Mouse (Mus musculus): ENCODE results near the gene Traf3ip3. TPM values are rescaled to one million over a fixed set of nuclear protein-coding genes. Genes with fewer than 3 reads are reported as not detected.

The Traf3ip3 gene
- total and polyA plus RNA-seq, 3 experiments: 0.94 to 2.7 (median 2.2) TPM

- H3K27ac ChIP-seq: no peak overlapping the region
- H3K9ac ChIP-seq (ENCODE audit: low read depth, low read length): no peak overlapping the region
- intact Hi-C loops (cut with DNase I): no loop called here
- no peaks in the 10 kb centered on the region for H3K27me3 ChIP-seq (ENCODE audit: control insufficient read depth, insufficient read depth, low read length)
- no peaks in the 10 kb centered on the region for H3K79me2 ChIP-seq (replicated peaks; ENCODE audit: control insufficient read depth, insufficient read depth, low read length)
- no peak overlapping the region for H3K4me3 ChIP-seq
- DNase-seq: no peak
- 61% methylated on average over 3 of the region's 3 CpGs for WGBS
- TF ChIP-seq CTCF (IDR thresholded peaks at IDR 0.05) (no peak), EP300 (IDR thresholded peaks at IDR 0.05; ENCODE audit: insufficient read depth, low read depth, low read length) (no peak), POLR2A (IDR thresholded peaks at IDR 0.05; ENCODE audit: insufficient read depth, low read depth, low read length) (no peak)
- peaks cover 8% of the 10 kb centered on the region for H3K4me1 ChIP-seq (ENCODE audit: control insufficient read depth, insufficient read depth, low read length)
- H3K36me3 ChIP-seq (ENCODE audit: control insufficient read depth, insufficient read depth, low read length): no peaks in the 10 kb centered on the region
These were observed 6.2 kb downstream of the Traf3ip3 start for GRCm38 (mm10) chr1:193195169-193195810.

DNA sequence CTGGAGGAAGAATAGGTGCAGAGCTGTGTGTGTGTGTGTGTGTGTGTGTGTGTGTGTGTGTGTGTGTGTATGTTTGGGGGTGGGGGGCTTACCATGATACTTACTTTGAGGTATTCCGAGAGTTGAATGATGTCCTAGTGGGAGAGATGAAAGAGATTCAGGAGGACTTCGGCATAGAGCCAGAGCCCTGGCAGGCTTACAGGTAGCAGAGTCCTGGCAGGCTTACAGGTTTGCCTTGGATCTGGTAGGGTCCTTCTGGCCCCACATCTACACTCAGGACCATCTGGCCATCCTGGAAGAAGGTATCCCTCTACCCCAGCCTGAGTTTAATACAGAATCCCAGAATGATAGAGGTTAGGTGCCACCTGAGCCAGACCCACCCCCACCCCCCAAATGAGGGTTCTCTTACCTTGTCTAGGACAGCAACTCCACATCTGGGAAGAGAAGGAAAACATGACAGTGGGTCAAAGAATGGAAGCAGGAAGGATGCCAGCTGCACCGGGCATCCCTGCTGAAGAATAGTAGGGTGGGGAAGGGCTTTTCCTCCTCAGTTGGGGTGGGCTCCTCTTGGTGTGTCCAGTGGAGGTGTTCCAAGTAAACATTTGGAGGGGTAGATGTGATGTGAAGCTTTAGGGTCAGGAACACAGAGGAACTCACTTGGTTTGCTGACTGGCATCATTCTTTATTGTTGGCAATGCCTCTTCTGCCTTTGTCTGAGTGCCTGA lies 6.9 kb downstream of the Traf3ip3 start:
- H3K4me3 ChIP-seq: no peak overlapping the region
- H3K27ac ChIP-seq: no peak overlapping the region
- H3K36me3 ChIP-seq (ENCODE audit: control insufficient read depth, insufficient read depth, low read length): peaks cover 1% of the 10 kb centered on the region; the same call in 1 of the 2 replicates
- H3K9ac ChIP-seq (ENCODE audit: low read depth, low read length): no peak overlapping the region
- no peak for TF ChIP-seq EP300 (IDR thresholded peaks at IDR 0.05; ENCODE audit: insufficient read depth, low read depth, low read length)
- no peak for TF ChIP-seq POLR2A (IDR thresholded peaks at IDR 0.05; ENCODE audit: insufficient read depth, low read depth, low read length)
- TF ChIP-seq CTCF (IDR thresholded peaks at IDR 0.05): no peak
- DNase-seq: no peak
- 72% methylated on average over 3 of the region's 3 CpGs for WGBS
- intact Hi-C loops (cut with DNase I): loop anchor here (5.0 kb wide), 1 partner anchor 62 kb away; the partner anchor contains the start of gene Diexf
- H3K4me1 ChIP-seq (ENCODE audit: control insufficient read depth, insufficient read depth, low read length): peaks cover 13% of the 10 kb centered on the region
- no peaks in the 10 kb centered on the region for H3K27me3 ChIP-seq (ENCODE audit: control insufficient read depth, insufficient read depth, low read length)
- H3K79me2 ChIP-seq (replicated peaks; ENCODE audit: control insufficient read depth, insufficient read depth, low read length): no peaks in the 10 kb centered on the region

DNA sequence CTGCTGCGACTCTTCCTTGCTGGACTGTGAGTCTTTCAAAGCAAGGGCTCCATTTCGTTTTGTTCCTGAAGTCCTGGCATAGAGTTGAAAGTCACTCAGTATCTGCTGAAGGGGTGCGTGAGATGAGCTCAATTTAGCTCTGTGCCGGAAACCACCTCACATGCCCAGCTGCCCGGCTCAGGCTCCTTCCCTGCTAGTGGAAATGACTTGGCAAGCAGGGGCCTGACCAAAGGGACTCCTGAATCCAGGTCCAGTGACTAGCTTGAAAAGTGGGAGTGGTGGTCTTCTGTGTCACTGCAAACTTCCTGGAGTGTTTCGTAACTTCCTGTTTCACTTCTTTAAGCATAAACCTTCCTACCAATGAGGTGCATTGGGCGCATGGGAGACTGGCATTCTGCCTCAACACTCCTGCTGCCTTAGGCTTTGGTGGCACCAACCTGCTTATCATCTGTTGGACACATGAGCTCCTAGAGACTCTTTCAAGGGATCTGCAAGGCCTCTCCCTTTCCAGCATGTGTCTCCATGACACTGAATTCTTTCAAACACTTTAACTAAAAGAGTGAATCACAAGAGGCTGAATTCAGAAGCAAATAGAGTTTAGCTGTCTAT lies 9.7 kb downstream of the Traf3ip3 start:
- Histone ChIP-seq H3K36me3 (ENCODE audit: control insufficient read depth, insufficient read depth, low read length) (peaks cover 2% of the 10 kb centered on the region; the same call in 1 of the 2 replicates), H3K4me3 (no peak overlapping the region), H3K27ac (peak overlapping the region; percentile 61), H3K27me3 (ENCODE audit: control insufficient read depth, insufficient read depth, low read length) (no peaks in the 10 kb centered on the region), H3K4me1 (ENCODE audit: control insufficient read depth, insufficient read depth, low read length) (peaks cover 17% of the 10 kb centered on the region), H3K9ac (ENCODE audit: low read depth, low read length) (no peak overlapping the region), H3K79me2 (replicated peaks; ENCODE audit: control insufficient read depth, insufficient read depth, low read length) (no peaks in the 10 kb centered on the region)
- intact Hi-C loops (cut with DNase I): loop anchor here (5.0 kb wide), 1 partner anchor 59 kb away; the partner anchor contains the start of gene Diexf
- 41% methylated on average over 7 of the region's 7 CpGs for WGBS
- DNase-seq: peak in 1 of 2 experiments; percentile 61
- TF ChIP-seq CTCF (IDR thresholded peaks at IDR 0.05) (no peak), EP300 (IDR thresholded peaks at IDR 0.05; ENCODE audit: insufficient read depth, low read depth, low read length) (no peak), POLR2A (IDR thresholded peaks at IDR 0.05; ENCODE audit: insufficient read depth, low read depth, low read length) (no peak)

- intact Hi-C loops (cut with DNase I): loop anchor here (5.0 kb wide), 1 partner anchor 57 kb away; the partner anchor contains the start of gene Diexf
- Histone ChIP-seq H3K4me1 (ENCODE audit: control insufficient read depth, insufficient read depth, low read length) (peaks cover 17% of the 10 kb centered on the region), H3K9ac (ENCODE audit: low read depth, low read length) (no peak overlapping the region), H3K4me3 (no peak overlapping the region), H3K36me3 (ENCODE audit: control insufficient read depth, insufficient read depth, low read length) (peaks cover 2% of the 10 kb centered on the region; the same call in 1 of the 2 replicates), H3K27ac (peak overlapping the region; percentile 69), H3K27me3 (ENCODE audit: control insufficient read depth, insufficient read depth, low read length) (no peaks in the 10 kb centered on the region), H3K79me2 (replicated peaks; ENCODE audit: control insufficient read depth, insufficient read depth, low read length) (no peaks in the 10 kb centered on the region)
- no peak for TF ChIP-seq POLR2A (IDR thresholded peaks at IDR 0.05; ENCODE audit: insufficient read depth, low read depth, low read length)
- TF ChIP-seq CTCF (IDR thresholded peaks at IDR 0.05): no peak
- TF ChIP-seq EP300 (IDR thresholded peaks at IDR 0.05; ENCODE audit: insufficient read depth, low read depth, low read length): no peak
- WGBS: 12% methylated on average over 3 of the region's 3 CpGs
- DNase-seq: peak in 1 of 2 experiments; percentile 30
These were observed 11.7 kb downstream of the Traf3ip3 start for GRCm38 (mm10) chr1:193189771-193190170.

GRCm38 (mm10) chr1:193189151-193189621 lies 12.3 kb downstream of the Traf3ip3 start:
- Histone ChIP-seq H3K9ac (ENCODE audit: low read depth, low read length) (0 out of 2 replicates have a peak overlapping the region, but pooled peaks have one; percentile 17), H3K27ac (peak overlapping the region; percentile 69), H3K79me2 (replicated peaks; ENCODE audit: control insufficient read depth, insufficient read depth, low read length) (no peaks in the 10 kb centered on the region), H3K4me3 (no peak overlapping the region), H3K36me3 (ENCODE audit: control insufficient read depth, insufficient read depth, low read length) (peaks cover 2% of the 10 kb centered on the region; the same call in 1 of the 2 replicates), H3K27me3 (ENCODE audit: control insufficient read depth, insufficient read depth, low read length) (no peaks in the 10 kb centered on the region), H3K4me1 (ENCODE audit: control insufficient read depth, insufficient read depth, low read length) (peaks cover 17% of the 10 kb centered on the region)
- TF ChIP-seq POLR2A (IDR thresholded peaks at IDR 0.05; ENCODE audit: insufficient read depth, low read depth, low read length) (no peak), EP300 (IDR thresholded peaks at IDR 0.05; ENCODE audit: insufficient read depth, low read depth, low read length) (no peak), CTCF (IDR thresholded peaks at IDR 0.05) (no peak)
- WGBS: 22% methylated on average over 9 of the region's 9 CpGs
- intact Hi-C loops (cut with DNase I): no loop called here
- DNase-seq: peak; percentile 69 to 85
